Mouse (Mus musculus): ENCODE measurements around the gene Pde10a. TPM values are rescaled to one million over a fixed set of nuclear protein-coding genes. Genes with fewer than 3 reads are reported as not detected.

Pde10a gene
- polyA plus RNA-seq, 1 experiment from 2014 or later, result 21.5 TPM

DNA sequence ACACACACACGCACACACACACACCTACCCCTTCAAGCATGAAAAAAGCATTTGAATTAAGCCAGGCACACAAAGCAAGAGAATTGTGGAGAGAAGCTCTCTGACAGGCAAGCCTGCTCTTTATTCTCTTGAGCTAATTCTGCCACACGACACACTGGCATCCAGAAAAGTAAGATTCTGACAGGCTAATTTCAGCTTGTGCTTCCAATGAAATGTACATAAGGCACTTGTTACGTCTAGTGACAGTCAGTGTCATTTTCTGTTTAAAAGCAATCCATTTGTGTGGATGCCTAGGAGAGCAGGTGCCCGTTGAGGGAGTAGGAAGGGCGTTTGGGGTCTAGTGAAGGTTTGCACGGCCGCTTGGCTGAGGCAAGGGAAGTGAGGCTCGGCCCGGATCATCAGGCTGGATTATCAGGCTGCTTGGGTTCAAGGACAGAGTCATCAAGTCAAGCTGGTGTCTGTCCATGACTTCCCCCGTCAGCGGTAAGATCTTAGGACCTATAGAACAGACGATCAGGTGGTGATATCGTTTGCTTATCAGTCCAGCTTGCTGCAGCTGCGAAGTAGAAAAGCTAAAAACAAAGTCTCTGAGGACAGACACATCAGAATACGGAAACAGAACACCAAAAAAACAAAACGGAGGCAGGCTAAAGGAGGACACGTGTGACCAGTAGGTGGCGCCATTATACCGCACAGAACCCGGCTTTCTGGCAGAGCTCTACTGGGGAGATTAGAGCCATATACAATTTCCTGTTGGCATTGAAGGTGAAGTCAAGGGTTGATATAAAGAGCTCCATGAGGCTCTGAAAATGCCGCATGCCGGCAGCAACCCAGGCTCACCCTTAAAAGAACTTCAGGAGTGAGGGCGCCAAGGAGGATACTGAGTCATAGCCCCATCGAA lies 506.3 kb downstream of the Pde10a start:
- peak overlapping the region; percentile 38 for H3K4me2 ChIP-seq (replicated peaks)
- ATAC-seq (replicated peaks), result peak; percentile 90
- H3K36me3 ChIP-seq, result no peaks in the 10 kb centered on the region
- 11% methylated on average over 24 of the region's 24 CpGs for WGBS
- H3K4me1 ChIP-seq, result peaks cover 23% of the 10 kb centered on the region
- no peaks in the 10 kb centered on the region for H3K27me3 ChIP-seq
- peak overlapping the region; percentile 40; the same call in 1 of the 2 replicates for H3K9ac ChIP-seq (replicated peaks)
- H3K27ac ChIP-seq (replicated peaks), result peak overlapping the region; percentile 80
- no peaks in the 10 kb centered on the region for H3K9me3 ChIP-seq
- peak overlapping the region; percentile 18 for H3K4me3 ChIP-seq

DNA sequence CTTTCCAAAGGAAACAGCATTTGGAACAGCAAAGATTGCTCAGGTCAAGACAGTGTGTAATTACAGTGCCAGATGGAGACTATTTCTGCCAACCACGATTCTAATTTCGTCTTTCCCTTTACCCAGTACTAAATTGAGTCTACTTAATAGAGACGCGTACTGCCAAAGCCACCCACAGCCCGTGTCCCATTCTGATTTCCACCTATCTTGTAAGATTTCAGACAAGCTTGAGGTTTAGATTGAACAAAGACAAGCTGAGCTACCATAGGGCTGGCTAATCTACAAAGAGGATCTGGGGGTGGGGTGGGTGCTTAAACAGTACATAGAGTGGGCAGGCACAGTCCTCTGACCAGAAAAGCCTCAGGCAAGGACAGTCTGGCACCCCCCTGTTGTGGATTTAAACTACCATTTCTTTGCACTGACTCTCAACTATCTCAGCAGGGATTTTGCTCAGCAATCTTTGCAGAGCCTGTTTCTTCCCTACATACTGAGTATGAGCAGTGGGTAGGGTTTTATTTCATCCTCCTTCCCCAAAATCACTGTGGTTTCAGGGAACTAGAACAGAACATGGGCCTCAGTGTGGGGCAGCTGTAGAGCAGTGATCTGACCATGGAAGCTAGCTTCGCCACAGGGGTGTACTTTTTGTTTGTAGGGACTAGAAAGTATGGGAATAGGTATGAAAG lies 507.3 kb downstream of the Pde10a start:
- H3K27me3 ChIP-seq, result no peaks in the 10 kb centered on the region
- ATAC-seq (replicated peaks), result peak; percentile 72
- no peaks in the 10 kb centered on the region for H3K9me3 ChIP-seq
- H3K9ac ChIP-seq (replicated peaks), result no peak overlapping the region
- no peaks in the 10 kb centered on the region for H3K36me3 ChIP-seq
- peak overlapping the region; percentile 69 for H3K27ac ChIP-seq (replicated peaks)
- 37% methylated on average over 6 of the region's 6 CpGs for WGBS
- peak overlapping the region; percentile 38 for H3K4me2 ChIP-seq (replicated peaks)
- H3K4me1 ChIP-seq, result peaks cover 16% of the 10 kb centered on the region
- H3K4me3 ChIP-seq, result peak overlapping the region; percentile 18; the same call in 1 of the 2 replicates

DNA sequence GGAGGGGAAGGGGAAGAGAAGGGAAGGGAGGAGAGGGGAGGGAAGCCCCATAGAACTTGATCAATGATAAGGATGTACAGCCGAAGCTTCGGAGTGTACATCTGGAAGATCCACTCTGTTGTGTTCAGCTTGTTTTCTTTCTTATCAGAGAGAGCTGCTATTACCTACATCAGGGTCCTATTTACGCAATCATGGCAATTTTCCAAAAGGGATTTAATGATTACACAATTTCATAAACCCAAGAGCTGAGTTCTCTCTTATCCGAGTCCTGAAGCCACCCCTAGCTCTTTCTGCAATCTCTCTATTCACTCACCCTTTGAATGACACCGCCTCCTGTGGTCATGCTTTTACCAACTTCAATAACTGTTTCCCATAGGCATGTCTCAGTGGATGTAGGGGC lies 508.3 kb downstream of the Pde10a start:
- no peak overlapping the region for H3K9ac ChIP-seq (replicated peaks)
- no peak overlapping the region for H3K27ac ChIP-seq (replicated peaks)
- H3K9me3 ChIP-seq, result no peaks in the 10 kb centered on the region
- H3K4me1 ChIP-seq, result peaks cover 16% of the 10 kb centered on the region
- no peak for ATAC-seq (replicated peaks)
- 68% methylated on average over 5 of the region's 5 CpGs for WGBS
- H3K27me3 ChIP-seq, result no peaks in the 10 kb centered on the region
- H3K4me3 ChIP-seq, result no peak overlapping the region
- no peaks in the 10 kb centered on the region for H3K36me3 ChIP-seq
- H3K4me2 ChIP-seq (replicated peaks), result no peak overlapping the region

DNA sequence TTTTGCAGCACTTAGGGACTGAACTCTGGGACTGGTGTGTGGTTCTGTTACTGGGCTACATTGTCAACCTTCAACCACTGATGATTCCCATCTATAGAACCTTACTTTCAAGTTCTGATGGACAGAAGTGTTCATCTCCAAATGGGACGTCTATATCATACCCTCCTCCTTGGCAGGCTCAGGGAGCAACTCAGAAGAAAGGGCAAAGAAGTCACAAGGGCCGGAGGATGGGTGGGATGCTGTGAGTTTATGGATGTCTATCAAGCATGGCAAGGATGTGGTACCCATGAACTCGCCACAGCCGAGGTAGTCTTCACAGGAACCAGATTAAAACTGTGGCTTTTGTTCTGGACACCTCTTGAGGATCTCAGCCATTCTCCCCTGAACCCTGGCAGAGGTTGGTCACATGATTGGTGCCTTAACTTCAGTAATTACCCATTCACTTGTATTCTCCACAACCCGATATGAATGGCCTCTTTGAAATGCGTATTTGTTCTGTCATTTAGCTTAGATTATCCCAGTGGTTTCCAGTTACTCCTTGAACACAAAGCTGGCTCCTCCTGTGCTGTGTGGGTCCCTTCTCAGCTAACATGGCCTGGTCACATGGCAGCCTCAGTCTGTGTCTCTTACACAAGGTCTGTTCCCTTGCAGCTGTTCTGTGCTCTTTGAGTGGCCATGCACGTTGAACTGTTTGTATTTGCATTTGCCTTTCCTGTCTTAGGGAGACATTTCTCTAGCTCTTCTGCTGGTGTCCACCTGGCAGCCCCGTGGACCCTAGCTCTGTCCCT lies 510.6 kb downstream of the Pde10a start:
- no peak overlapping the region for H3K4me3 ChIP-seq
- no peaks in the 10 kb centered on the region for H3K9me3 ChIP-seq
- no peak overlapping the region for H3K9ac ChIP-seq (replicated peaks)
- 54% methylated on average over 8 of the region's 8 CpGs for whole genome bisulfite sequencing
- no peaks in the 10 kb centered on the region for H3K27me3 ChIP-seq
- H3K36me3 ChIP-seq, result no peaks in the 10 kb centered on the region
- H3K4me2 ChIP-seq (replicated peaks), result no peak overlapping the region
- no peak overlapping the region for H3K27ac ChIP-seq (replicated peaks)
- no peak for ATAC-seq (replicated peaks)
- H3K4me1 ChIP-seq, result peaks cover 16% of the 10 kb centered on the region

Other genes with a start within 250 kb of the Pde10a start
- gene Mpc1, start 242.5 kb upstream of the Pde10a start, polyA plus RNA-seq (2015; fragmentation: Nextera tagmentation; extraction: Ambion mirVana), result 303 and 312 TPM in 2 replicates
- 148 and 157 TPM in 2 replicates for gene Sft2d1, start 214.3 kb upstream of the Pde10a start, polyA plus RNA-seq (2015; fragmentation: Nextera tagmentation; extraction: Ambion mirVana)
- 11.5 and 12.8 TPM in 2 replicates for gene Prr18, start 187.9 kb upstream of the Pde10a start, polyA plus RNA-seq (2015; fragmentation: Nextera tagmentation; extraction: Ambion mirVana)
- 0.51 and 0.63 TPM in 2 replicates for gene T2, start 169.4 kb upstream of the Pde10a start, polyA plus RNA-seq (2015; fragmentation: Nextera tagmentation; extraction: Ambion mirVana)
- 0.46 and 0.54 TPM in 2 replicates for gene T, start 90.9 kb upstream of the Pde10a start, polyA plus RNA-seq (2015; fragmentation: Nextera tagmentation; extraction: Ambion mirVana)
- gene Gm17087, start 41.6 kb downstream of the Pde10a start, polyA plus RNA-seq (2015; fragmentation: Nextera tagmentation; extraction: Ambion mirVana), result not detected in 2 replicates